Mouse (Mus musculus) embryo, embryonic 11 days (tissue): ENCODE measurements at regions not wholly inside any gene's neighbourhood (a gene's known extent, or its start where the extent isn't known, plus 50 kb on each side); places are given as distances from the start of the nearest gene placed in this dataset.
A peak's percentile ranks its signal among the peaks of the same experiment; 100 is the strongest.
"Not testable (repeated sequence)": the region's sequence is repeated elsewhere in the genome, so short reads cannot be mapped to it uniquely, and the experiment has no call there.

Experiments used
- DNase-seq: peaks from one replicate; pipeline ENCODE4 v3.0.0-alpha.2; 2015

DNA sequence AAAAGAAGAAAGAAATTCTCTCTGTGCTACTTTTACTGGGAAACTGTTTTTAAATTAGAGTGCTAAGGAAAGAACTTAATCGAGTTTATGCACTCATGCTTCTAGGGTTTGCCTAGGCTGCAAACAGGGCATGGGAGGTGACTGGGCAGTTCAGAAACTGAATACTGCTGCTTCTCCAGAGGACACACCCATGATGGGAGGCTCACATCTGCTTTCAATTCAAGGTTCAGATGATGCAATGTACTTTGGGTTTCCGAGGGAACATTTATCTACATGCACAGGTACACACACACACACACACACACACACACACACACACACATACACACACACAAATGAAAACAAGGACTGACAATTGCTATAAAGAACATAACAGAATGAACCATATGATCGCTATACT, 417.4 kb downstream of the Htr7 start:
- peak; percentile 5 for DNase-seq

DNA sequence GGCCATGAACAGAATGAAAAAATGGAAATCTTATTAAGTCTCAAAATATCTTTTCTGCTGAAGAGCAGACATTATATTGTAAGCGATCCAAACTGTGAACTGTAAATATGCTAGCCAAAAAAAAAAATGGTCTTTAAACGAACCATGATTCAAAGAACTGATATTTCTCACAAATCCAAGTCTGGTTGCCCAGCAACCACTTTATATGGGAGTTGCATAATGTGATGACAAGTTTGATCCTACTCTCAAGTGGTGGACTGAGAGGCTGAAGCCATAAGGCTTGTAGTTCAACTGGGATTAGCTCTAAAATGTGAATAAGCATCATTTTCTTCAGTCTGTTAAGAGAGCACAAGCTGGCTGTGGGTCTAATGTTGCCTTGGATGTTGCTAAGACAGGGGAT, 435.5 kb downstream of the Htr7 start:
- DNase-seq = no peak

DNA sequence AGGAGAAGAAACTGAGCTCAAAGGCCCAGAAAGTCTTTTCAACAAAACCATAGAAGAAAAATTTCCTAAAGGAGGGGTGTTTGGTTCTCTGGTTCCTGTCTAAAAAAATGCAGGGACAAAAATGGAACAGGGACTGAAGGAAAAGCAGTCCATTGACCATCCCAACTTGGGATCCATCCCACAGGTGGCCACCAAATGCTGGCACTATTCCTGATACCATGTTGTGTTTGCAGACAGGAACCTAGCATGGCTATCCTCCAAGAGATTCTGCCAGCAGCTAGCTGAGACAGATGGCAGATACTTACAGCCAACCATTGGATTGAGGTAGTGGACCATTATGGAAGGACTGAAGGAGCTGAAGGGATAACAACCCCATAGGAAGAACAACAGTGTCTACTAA, 461.9 kb downstream of the Htr7 start:
- no peak for DNase-seq

DNA sequence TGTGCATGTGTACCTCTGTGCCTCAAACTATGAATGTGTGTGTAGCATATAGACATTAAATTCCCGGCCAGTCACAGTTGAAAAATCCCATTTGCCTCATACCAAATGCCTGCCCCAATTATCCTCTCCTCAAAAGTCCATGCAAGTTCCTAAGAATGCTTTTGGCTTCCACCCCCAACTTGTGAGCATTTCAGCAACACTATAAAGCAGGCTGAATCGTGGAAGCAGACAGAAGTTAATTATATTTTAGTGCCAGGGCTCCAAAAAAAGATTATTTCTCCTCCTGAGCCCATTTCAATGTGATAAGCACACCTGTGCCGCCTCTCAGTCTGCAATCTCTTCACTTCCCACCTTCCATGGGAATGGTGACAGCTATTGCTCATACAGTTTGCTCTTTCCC, 481.3 kb downstream of the Htr7 start:
- DNase-seq = no peak

DNA sequence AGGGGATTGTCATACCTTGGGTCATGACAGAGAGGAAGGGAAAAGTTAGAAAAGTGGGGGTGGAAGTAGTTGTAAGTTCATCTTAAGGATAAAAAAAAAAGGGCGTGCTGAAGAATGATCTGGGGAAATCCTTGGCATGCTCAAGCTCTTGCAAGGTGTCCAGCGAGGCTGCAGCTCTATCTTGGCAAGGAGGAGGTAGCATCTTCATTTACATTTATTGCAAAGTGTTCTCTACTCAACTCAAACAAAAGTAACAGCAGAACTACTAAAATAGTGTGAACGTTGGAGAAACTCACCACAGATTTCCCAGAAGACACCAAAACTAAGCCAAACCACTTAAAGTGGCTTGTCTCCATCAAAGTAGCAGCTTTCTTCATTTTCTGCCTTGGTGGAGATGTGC, 507.9 kb downstream of the Htr7 start:
- DNase-seq = no peak

DNA sequence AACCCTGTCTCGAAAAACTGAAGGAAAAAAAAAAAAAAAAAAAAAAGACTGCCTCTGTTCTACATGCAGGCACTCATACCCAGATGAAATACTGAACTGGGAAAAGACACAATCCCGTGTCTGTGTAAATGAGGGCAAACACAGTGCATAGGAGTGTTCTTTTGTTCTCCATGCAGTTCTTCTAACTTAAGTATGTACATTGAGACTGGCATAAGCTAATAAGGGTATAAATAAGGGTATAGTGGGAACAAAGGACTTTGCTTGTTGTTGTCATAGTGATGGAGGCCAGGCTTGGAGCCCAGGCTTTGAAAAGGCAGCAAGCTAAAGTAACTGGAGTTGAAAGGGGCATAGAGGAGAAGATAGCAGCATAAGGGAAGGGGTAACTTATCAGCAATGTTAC, 520.5 kb downstream of the Htr7 start:
- DNase-seq = no peak

DNA sequence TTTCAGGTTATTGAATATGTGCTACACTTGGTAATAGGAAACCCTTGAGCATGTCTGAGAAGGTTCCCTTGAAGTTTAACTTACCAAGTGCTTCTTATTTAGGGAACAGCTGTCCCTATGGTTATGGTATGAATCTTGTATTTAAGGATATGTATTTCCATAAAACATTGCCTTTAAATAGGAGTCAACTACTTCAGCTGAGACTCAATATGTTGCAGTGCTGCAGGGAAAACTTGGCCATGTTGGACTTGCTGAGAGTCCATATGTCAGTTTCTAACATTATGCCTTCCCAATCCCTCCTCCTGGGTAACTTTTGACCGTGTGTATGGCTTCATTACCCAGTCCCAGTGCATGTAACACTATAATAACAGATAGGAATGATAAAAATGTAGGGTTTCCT, 528.0 kb downstream of the Htr7 start:
- no peak for DNase-seq

DNA sequence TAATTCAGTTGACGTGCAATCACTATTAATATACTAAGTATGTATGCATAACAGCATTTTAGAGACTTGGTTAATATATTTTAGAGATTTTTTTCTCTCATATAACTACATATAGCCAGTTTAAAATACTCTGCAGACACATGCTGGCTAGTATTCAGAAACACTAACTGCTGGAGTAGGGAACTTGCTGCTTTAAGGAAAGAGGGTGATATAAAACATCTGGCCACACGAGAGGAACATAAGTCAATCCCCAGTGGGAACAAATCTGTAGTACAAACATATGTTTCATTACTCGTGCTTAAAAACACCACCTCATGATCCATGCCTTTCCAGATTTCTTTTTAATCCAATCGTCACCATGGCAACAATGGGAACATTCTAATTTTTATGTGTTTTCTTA, 563.6 kb downstream of the Htr7 start:
- peak; percentile 5 for DNase-seq

DNA sequence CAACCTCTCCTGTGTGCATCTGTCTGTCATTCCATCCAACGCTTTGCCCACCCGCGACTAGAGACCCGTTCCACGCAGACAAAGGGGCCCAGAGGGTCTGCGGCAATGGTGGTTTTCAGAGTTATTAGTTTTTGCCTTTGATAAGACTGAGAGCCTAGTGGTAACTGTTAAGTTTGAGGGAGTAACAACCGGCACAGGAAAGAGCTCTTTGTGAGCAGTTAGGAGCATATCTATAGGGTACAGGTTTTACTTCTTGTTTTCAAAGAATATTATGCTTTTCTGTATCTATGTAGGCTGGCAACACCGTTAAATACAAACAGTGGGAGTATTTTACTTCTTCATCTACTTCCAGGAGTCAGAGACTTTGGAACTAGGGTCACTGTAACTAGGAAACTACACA, 566.0 kb downstream of the Htr7 start:
- DNase-seq = no peak

DNA sequence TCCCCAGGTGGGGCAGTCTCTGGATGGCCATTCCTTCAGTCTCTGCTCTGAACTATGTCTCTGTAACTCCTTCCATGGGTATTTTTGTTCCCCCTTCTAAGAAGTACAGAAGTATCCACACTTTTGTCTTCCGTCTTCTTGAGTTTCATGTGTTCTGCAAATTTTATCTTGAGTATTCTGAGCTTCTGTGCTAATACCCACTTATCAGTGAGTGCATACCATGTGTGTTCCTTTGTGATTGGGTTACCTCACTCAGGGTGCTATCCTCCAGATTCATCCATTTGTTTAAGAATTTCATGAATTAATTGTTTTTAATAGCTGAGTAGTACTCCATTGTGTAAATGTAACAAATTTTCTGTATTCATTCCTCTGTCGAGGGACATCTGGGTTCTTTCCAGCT, 563.5 kb downstream of the Kif20b start:
- not testable (repeated sequence) for DNase-seq

DNA sequence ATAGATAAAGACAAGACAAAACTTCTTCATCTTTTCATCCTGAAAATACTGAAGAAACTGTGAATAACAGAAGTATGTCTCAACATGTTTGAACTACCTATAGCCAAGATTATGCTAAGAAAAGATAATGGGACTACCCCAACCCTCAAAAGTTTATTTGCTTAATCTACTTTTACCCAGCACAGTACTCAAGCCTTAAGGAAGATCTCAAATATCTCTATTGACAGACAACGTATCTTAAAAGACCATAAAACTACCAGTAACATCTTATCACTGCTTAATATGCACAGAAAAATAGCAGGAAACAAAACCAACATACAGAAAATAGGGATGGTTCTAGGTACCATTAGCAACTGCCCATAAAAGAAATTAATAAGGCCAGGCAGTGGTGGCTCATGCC, 560.3 kb downstream of the Kif20b start:
- DNase-seq = no peak

DNA sequence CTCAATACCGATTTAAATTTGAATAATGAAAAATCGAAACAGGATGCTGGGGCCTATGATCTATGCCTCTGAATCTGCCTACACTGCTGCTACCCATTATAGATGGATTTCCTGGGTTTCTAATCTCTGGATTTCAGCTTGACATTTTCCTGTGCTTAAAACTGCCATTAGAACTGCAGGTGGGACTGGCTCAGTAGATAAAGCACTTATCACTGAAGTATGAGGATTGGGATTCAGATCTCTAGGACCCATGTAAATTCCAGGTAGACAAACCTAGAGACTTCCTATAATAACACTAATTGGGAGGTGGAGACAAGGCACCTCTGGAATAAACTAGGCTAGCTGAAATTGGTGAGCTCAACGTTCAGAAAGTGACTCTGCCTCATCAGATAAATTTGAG, 531.8 kb downstream of the Kif20b start:
- no peak for DNase-seq

DNA sequence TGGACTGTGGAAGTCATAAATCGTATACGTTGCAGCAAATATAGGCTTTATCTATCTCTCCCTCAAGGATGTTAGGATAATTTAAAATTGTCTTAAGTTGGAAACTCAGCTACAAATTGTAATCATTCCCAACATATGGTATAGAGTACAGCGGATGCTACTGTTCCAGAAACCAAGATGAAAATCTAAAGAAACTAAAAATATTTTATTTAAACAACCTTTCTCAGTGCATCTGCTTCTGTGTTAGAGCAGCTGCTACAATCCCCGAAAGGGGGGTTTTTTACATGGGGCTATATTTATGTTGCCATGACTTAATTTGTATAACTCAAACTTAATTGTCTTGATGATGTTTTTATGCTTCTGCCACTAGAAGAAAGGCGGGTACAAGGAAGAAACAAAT, 520.3 kb downstream of the Kif20b start:
- DNase-seq = no peak

DNA sequence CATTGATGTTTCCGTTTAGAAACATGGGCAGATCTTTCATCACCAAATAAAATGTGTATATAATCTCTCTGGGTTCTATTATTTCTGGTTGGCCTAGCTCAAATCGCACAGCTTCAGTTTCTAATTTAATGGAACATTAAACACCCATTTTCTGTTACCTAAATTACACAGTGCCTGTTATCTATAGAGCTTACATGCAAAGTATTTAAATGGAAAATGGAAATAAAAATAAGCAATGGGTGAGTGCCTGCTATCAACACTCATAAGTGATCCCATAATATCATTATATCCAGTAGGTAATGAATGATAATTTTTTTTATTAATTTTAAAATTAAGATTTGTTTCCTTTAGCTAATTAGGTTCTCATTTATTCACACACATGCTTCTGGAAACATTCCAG, 515.9 kb downstream of the Kif20b start:
- no peak for DNase-seq
